Mouse (Mus musculus) erythroblast, embryonic 14.5 days (primary cell): ENCODE data around the gene Adgrl2. TPM values are rescaled to one million over a fixed set of nuclear protein-coding genes. Genes with fewer than 3 reads are reported as not detected.

ENCODE experiments used
- H3K27me3 ChIP-seq: 2 replicates; pipeline ENCODE4 v1.6.1; 2012; ENCODE audit warnings: inconsistent platforms; ENCODE audit not compliant: control insufficient read depth
- H3K36me3 ChIP-seq: 2 replicates; pipeline ENCODE4 v1.6.1; 2012; ENCODE audit warnings: mild to moderate bottlenecking, inconsistent platforms; ENCODE audit not compliant: control insufficient read depth
- H3K4me1 ChIP-seq: 2 replicates; pipeline ENCODE4 v1.6.1; 2012; ENCODE audit warnings: inconsistent platforms; ENCODE audit not compliant: control insufficient read depth
- H3K4me3 ChIP-seq: replicated peaks from 2 replicates; pipeline ENCODE3; 2012; ENCODE audit warnings: moderate library complexity, mild to moderate bottlenecking, inconsistent platforms
- H3K9me3 ChIP-seq: 2 replicates; pipeline ENCODE4 v1.6.1; 2012; ENCODE audit warnings: low read length, inconsistent platforms, mixed read lengths; ENCODE audit not compliant: control insufficient read depth
- GATA1 ChIP-seq: IDR thresholded peaks from 2 replicates; pipeline ENCODE4 v1.6.1; 2012; ENCODE audit warnings: low read length, inconsistent platforms, mixed read lengths
- TAL1 ChIP-seq: IDR thresholded peaks from 3 replicates; pipeline ENCODE4 v1.6.1; 2012; ENCODE audit warnings: low read length, inconsistent platforms, mixed read lengths
- polyA plus RNA-seq: library from polyadenylated mRNA; stranded (reverse); fragments of >175 nt; gene quantifications from 2 replicates; pipeline ENCODE4 v1.2.3, GENCODE M21; 2012

Adgrl2 gene
- polyA plus RNA-seq, 1 experiment = 0.01 TPM

- no peak overlapping the region for H3K4me3 ChIP-seq
- H3K27me3 ChIP-seq = no peaks in the 10 kb centered on the region
- no peaks in the 10 kb centered on the region for H3K9me3 ChIP-seq
- no peaks in the 10 kb centered on the region for H3K36me3 ChIP-seq
- no peaks in the 10 kb centered on the region for H3K4me1 ChIP-seq
- TF ChIP-seq TAL1 (no peak), GATA1 (no peak)
These were observed 55.3 kb downstream of the Adgrl2 start for GRCm38 (mm10) chr3:148935056-148935455.

- no peaks in the 10 kb centered on the region for H3K9me3 ChIP-seq
These were observed 56.1 kb downstream of the Adgrl2 start for GRCm38 (mm10) chr3:148934279-148934678.

GRCm38 (mm10) chr3:148933160-148933559 is 57.2 kb downstream of the Adgrl2 start:
- H3K4me3 ChIP-seq = no peak overlapping the region
- H3K36me3 ChIP-seq = no peaks in the 10 kb centered on the region
- no peaks in the 10 kb centered on the region for H3K4me1 ChIP-seq
- H3K9me3 ChIP-seq = no peaks in the 10 kb centered on the region
- no peaks in the 10 kb centered on the region for H3K27me3 ChIP-seq
- TF ChIP-seq GATA1 (no peak), TAL1 (no peak)

More at GRCm38 (mm10) chr3:148934279-148934678, 56.1 kb downstream of the Adgrl2 start:
- Histone ChIP-seq H3K4me1 (no peaks in the 10 kb centered on the region), H3K4me3 (no peak overlapping the region), H3K36me3 (no peaks in the 10 kb centered on the region), H3K27me3 (no peaks in the 10 kb centered on the region)
- TF ChIP-seq TAL1 (no peak), GATA1 (no peak)

GRCm38 (mm10) chr3:148930913-148931312 is 59.4 kb downstream of the Adgrl2 start:
- H3K4me1 ChIP-seq = no peaks in the 10 kb centered on the region
- H3K4me3 ChIP-seq = no peak overlapping the region
- TF ChIP-seq TAL1 = no peak
- no peak for TF ChIP-seq GATA1

GRCm38 (mm10) chr3:148926330-148926729 is 64.0 kb downstream of the Adgrl2 start:
- Histone ChIP-seq H3K4me1 (no peaks in the 10 kb centered on the region), H3K27me3 (no peaks in the 10 kb centered on the region), H3K9me3 (no peaks in the 10 kb centered on the region), H3K36me3 (no peaks in the 10 kb centered on the region), H3K4me3 (no peak overlapping the region)
- TF ChIP-seq TAL1 (no peak), GATA1 (no peak)

More at GRCm38 (mm10) chr3:148930913-148931312, 59.4 kb downstream of the Adgrl2 start:
- Histone ChIP-seq H3K9me3 (no peaks in the 10 kb centered on the region), H3K36me3 (no peaks in the 10 kb centered on the region), H3K27me3 (no peaks in the 10 kb centered on the region)

- TF ChIP-seq TAL1 (no peak), GATA1 (no peak)
- Histone ChIP-seq H3K4me3 (no peak overlapping the region), H3K9me3 (no peaks in the 10 kb centered on the region), H3K36me3 (no peaks in the 10 kb centered on the region), H3K27me3 (no peaks in the 10 kb centered on the region), H3K4me1 (no peaks in the 10 kb centered on the region)
These were observed 67.7 kb downstream of the Adgrl2 start for GRCm38 (mm10) chr3:148922618-148923095.

GRCm38 (mm10) chr3:148921966-148922587 is 68.3 kb downstream of the Adgrl2 start:
- no peak for TF ChIP-seq TAL1
- TF ChIP-seq GATA1 = no peak
- H3K36me3 ChIP-seq = no peaks in the 10 kb centered on the region
- H3K27me3 ChIP-seq = no peaks in the 10 kb centered on the region

GRCm38 (mm10) chr3:148920881-148921280 is 69.5 kb downstream of the Adgrl2 start:
- H3K4me3 ChIP-seq = no peak overlapping the region
- H3K36me3 ChIP-seq = no peaks in the 10 kb centered on the region
- TF ChIP-seq TAL1 = no peak
- no peaks in the 10 kb centered on the region for H3K4me1 ChIP-seq
- H3K27me3 ChIP-seq = no peaks in the 10 kb centered on the region
- no peaks in the 10 kb centered on the region for H3K9me3 ChIP-seq

More at GRCm38 (mm10) chr3:148921966-148922587, 68.3 kb downstream of the Adgrl2 start:
- no peaks in the 10 kb centered on the region for H3K4me1 ChIP-seq
- no peak overlapping the region for H3K4me3 ChIP-seq
- H3K9me3 ChIP-seq = no peaks in the 10 kb centered on the region

- Histone ChIP-seq H3K36me3 (no peaks in the 10 kb centered on the region), H3K27me3 (no peaks in the 10 kb centered on the region), H3K4me1 (no peaks in the 10 kb centered on the region), H3K4me3 (no peak overlapping the region), H3K9me3 (no peaks in the 10 kb centered on the region)
- TF ChIP-seq GATA1 (no peak), TAL1 (no peak)
These were observed 71.9 kb downstream of the Adgrl2 start for GRCm38 (mm10) chr3:148918425-148918824.
